Mouse (Mus musculus): ENCODE results near the gene Ypel1. TPM values are rescaled to one million over a fixed set of nuclear protein-coding genes. Genes with fewer than 3 reads are reported as not detected.

The Ypel1 gene
- polyA plus RNA-seq, 1 experiment from 2014 or later: 150 TPM

- H3K36me3 ChIP-seq (ENCODE audit: control insufficient read depth, insufficient read depth, low read length): peaks cover 10% of the 10 kb centered on the region; the same call in 1 of the 2 replicates
- H3K4me3 ChIP-seq (ENCODE audit: low read depth, low read length): no peak overlapping the region
- H3K27ac ChIP-seq (ENCODE audit: low read length): no peak overlapping the region
- 100% methylated on average over 1 of the region's 1 CpGs for WGBS
- no peak overlapping the region for H3K4me2 ChIP-seq (ENCODE audit: low read length)
- H3K4me1 ChIP-seq (ENCODE audit: control insufficient read depth, insufficient read depth, low read length): no peaks in the 10 kb centered on the region
- no peak overlapping the region for H3K9ac ChIP-seq (ENCODE audit: low read depth, low read length)
- ATAC-seq: no peak
- H3K27me3 ChIP-seq (ENCODE audit: control insufficient read depth, insufficient read depth, low read depth, low read length): no peaks in the 10 kb centered on the region
- no peaks in the 10 kb centered on the region for H3K9me3 ChIP-seq (replicated peaks; ENCODE audit: control insufficient read depth, low read length, poor library complexity, severe bottlenecking)
Observed at GRCm38 (mm10) chr16:17049886-17050285, 19.6 kb upstream of the Ypel1 start.

DNA sequence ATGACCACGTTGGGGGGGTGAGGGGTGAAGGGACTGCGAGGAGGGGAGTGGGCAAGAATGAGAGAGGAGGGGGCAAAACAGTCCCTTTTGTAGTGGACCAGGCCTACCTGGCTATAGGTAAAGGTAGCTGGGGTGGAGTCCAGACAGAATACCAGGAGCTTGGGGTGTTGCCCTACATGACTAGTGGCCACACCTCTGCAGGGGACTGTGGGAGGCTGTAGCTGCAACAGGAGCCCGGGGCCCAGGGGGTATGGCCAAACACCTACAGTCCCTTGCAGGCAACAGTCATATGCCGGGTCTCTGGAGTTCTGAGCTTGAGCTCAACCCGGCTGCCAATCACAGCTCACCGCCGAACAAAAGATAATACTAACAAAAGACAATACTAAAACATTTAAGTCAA lies 17.4 kb upstream of the Ypel1 start:
- H3K27me3 ChIP-seq (ENCODE audit: control insufficient read depth, insufficient read depth, low read depth, low read length): no peaks in the 10 kb centered on the region
- no peak overlapping the region for H3K27ac ChIP-seq (ENCODE audit: low read length)
- no peaks in the 10 kb centered on the region for H3K9me3 ChIP-seq (replicated peaks; ENCODE audit: control insufficient read depth, low read length, poor library complexity, severe bottlenecking)
- no peak for ATAC-seq
- H3K4me2 ChIP-seq (ENCODE audit: low read length): no peak overlapping the region
- H3K9ac ChIP-seq (ENCODE audit: low read depth, low read length): no peak overlapping the region
- H3K4me1 ChIP-seq (ENCODE audit: control insufficient read depth, insufficient read depth, low read length): peaks cover 7% of the 10 kb centered on the region
- no peak overlapping the region for H3K4me3 ChIP-seq (ENCODE audit: low read depth, low read length)
- WGBS: 84% methylated on average over 7 of the region's 7 CpGs
- H3K36me3 ChIP-seq (ENCODE audit: control insufficient read depth, insufficient read depth, low read length): peaks cover 10% of the 10 kb centered on the region; the same call in 1 of the 2 replicates

GRCm38 (mm10) chr16:17053903-17054302 lies 15.6 kb upstream of the Ypel1 start:
- H3K27me3 ChIP-seq (ENCODE audit: control insufficient read depth, insufficient read depth, low read depth, low read length): no peaks in the 10 kb centered on the region
- ATAC-seq: no peak
- 0 out of 2 replicates have a peak, but pooled peaks cover 2% of the 10 kb centered on the region for H3K36me3 ChIP-seq (ENCODE audit: control insufficient read depth, insufficient read depth, low read length)
- H3K4me3 ChIP-seq (ENCODE audit: low read depth, low read length): no peak overlapping the region
- no peak overlapping the region for H3K9ac ChIP-seq (ENCODE audit: low read depth, low read length)
- no peaks in the 10 kb centered on the region for H3K9me3 ChIP-seq (replicated peaks; ENCODE audit: control insufficient read depth, low read length, poor library complexity, severe bottlenecking)
- H3K27ac ChIP-seq (ENCODE audit: low read length): no peak overlapping the region
- peaks cover 7% of the 10 kb centered on the region for H3K4me1 ChIP-seq (ENCODE audit: control insufficient read depth, insufficient read depth, low read length)
- no peak overlapping the region for H3K4me2 ChIP-seq (ENCODE audit: low read length)
- 78% methylated on average over 3 of the region's 3 CpGs for WGBS

GRCm38 (mm10) chr16:17055584-17055983 lies 13.9 kb upstream of the Ypel1 start:
- peak overlapping the region; percentile 60 for H3K27ac ChIP-seq (ENCODE audit: low read length)

DNA sequence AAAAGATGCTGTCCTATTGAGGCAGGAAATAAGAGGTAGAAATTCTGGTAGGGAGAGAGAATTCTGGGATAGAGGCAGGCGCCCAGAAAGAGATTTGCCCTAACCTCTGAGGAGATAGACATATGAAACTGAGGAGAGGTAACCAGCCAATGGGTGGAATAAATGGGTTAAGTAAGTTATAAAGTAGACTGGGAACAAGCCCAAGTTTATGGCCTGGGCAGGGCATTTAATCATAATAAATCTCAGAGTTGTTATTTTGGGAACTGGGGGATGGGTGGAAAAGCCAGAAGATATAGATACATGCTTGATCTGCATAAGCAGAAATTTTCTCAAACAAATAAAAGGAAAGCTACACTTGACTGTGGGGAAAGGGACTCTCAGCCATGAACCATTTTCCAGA lies 7.2 kb upstream of the Ypel1 start:
- Histone ChIP-seq H3K27me3 (ENCODE audit: control insufficient read depth, insufficient read depth, low read depth, low read length) (no peaks in the 10 kb centered on the region), H3K4me2 (ENCODE audit: low read length) (no peak overlapping the region), H3K36me3 (ENCODE audit: control insufficient read depth, insufficient read depth, low read length) (no peaks in the 10 kb centered on the region), H3K27ac (ENCODE audit: low read length) (no peak overlapping the region), H3K4me3 (ENCODE audit: low read depth, low read length) (no peak overlapping the region), H3K9ac (ENCODE audit: low read depth, low read length) (no peak overlapping the region), H3K4me1 (ENCODE audit: control insufficient read depth, insufficient read depth, low read length) (no peaks in the 10 kb centered on the region), H3K9me3 (replicated peaks; ENCODE audit: control insufficient read depth, low read length, poor library complexity, severe bottlenecking) (no peaks in the 10 kb centered on the region)
- ATAC-seq: no peak
- WGBS: 65% methylated on average over 1 of the region's 1 CpGs

More at GRCm38 (mm10) chr16:17055584-17055983, 13.9 kb upstream of the Ypel1 start:
- WGBS: 20% methylated on average over 3 of the region's 3 CpGs
- Histone ChIP-seq H3K27me3 (ENCODE audit: control insufficient read depth, insufficient read depth, low read depth, low read length) (no peaks in the 10 kb centered on the region), H3K4me2 (ENCODE audit: low read length) (no peak overlapping the region), H3K9me3 (replicated peaks; ENCODE audit: control insufficient read depth, low read length, poor library complexity, severe bottlenecking) (no peaks in the 10 kb centered on the region), H3K9ac (ENCODE audit: low read depth, low read length) (no peak overlapping the region), H3K4me3 (ENCODE audit: low read depth, low read length) (no peak overlapping the region), H3K36me3 (ENCODE audit: control insufficient read depth, insufficient read depth, low read length) (no peaks in the 10 kb centered on the region), H3K4me1 (ENCODE audit: control insufficient read depth, insufficient read depth, low read length) (peaks cover 7% of the 10 kb centered on the region)
- peak; percentile 70 for ATAC-seq

GRCm38 (mm10) chr16:17067552-17067951 lies 1.9 kb upstream of the Ypel1 start:
- Histone ChIP-seq H3K27me3 (ENCODE audit: control insufficient read depth, insufficient read depth, low read depth, low read length) (no peaks in the 10 kb centered on the region), H3K27ac (ENCODE audit: low read length) (no peak overlapping the region), H3K4me2 (ENCODE audit: low read length) (no peak overlapping the region), H3K4me1 (ENCODE audit: control insufficient read depth, insufficient read depth, low read length) (peaks cover 14% of the 10 kb centered on the region), H3K9ac (ENCODE audit: low read depth, low read length) (no peak overlapping the region), H3K9me3 (replicated peaks; ENCODE audit: control insufficient read depth, low read length, poor library complexity, severe bottlenecking) (no peaks in the 10 kb centered on the region), H3K4me3 (ENCODE audit: low read depth, low read length) (no peak overlapping the region), H3K36me3 (ENCODE audit: control insufficient read depth, insufficient read depth, low read length) (no peaks in the 10 kb centered on the region)
- ATAC-seq: no peak
- WGBS: 97% methylated on average over 2 of the region's 2 CpGs

DNA sequence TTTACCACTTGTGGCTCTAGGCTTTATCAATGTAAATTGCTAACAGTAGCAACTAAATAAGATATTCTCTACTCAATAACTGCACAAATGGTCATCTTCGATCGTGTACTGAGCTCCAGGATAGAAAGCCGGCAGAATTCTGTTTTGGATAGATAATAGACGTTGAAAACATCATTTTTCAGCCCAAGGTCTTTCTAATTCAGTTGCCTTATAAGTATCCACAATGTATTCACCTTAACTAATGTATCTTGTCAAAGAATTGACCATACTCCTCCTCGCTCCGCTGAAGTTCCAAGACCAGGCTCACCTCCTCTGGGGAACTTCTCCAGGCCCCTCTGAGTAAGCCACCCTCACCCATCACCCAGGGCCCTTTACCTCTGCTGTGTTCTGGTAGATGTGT lies 1.2 kb downstream of the Ypel1 start:
- Histone ChIP-seq H3K9me3 (replicated peaks; ENCODE audit: control insufficient read depth, low read length, poor library complexity, severe bottlenecking) (no peaks in the 10 kb centered on the region), H3K9ac (ENCODE audit: low read depth, low read length) (peak overlapping the region; percentile 94), H3K27ac (ENCODE audit: low read length) (no peak overlapping the region), H3K27me3 (ENCODE audit: control insufficient read depth, insufficient read depth, low read depth, low read length) (no peaks in the 10 kb centered on the region), H3K4me2 (ENCODE audit: low read length) (peak overlapping the region; percentile 61), H3K4me3 (ENCODE audit: low read depth, low read length) (peak overlapping the region; percentile 91), H3K4me1 (ENCODE audit: control insufficient read depth, insufficient read depth, low read length) (peaks cover 27% of the 10 kb centered on the region), H3K36me3 (ENCODE audit: control insufficient read depth, insufficient read depth, low read length) (peaks cover 10% of the 10 kb centered on the region)
- ATAC-seq: no peak
- 36% methylated on average over 6 of the region's 6 CpGs for WGBS

- Histone ChIP-seq H3K9ac (ENCODE audit: low read depth, low read length) (no peak overlapping the region), H3K27me3 (ENCODE audit: control insufficient read depth, insufficient read depth, low read depth, low read length) (no peaks in the 10 kb centered on the region), H3K4me1 (ENCODE audit: control insufficient read depth, insufficient read depth, low read length) (peaks cover 27% of the 10 kb centered on the region), H3K9me3 (replicated peaks; ENCODE audit: control insufficient read depth, low read length, poor library complexity, severe bottlenecking) (no peaks in the 10 kb centered on the region), H3K27ac (ENCODE audit: low read length) (no peak overlapping the region), H3K4me3 (ENCODE audit: low read depth, low read length) (no peak overlapping the region), H3K36me3 (ENCODE audit: control insufficient read depth, insufficient read depth, low read length) (peaks cover 21% of the 10 kb centered on the region), H3K4me2 (ENCODE audit: low read length) (no peak overlapping the region)
- WGBS: 95% methylated on average over 7 of the region's 7 CpGs
- no peak for ATAC-seq
Observed at GRCm38 (mm10) chr16:17073000-17073399, 3.5 kb downstream of the Ypel1 start.

- Histone ChIP-seq H3K4me1 (ENCODE audit: control insufficient read depth, insufficient read depth, low read length) (peaks cover 19% of the 10 kb centered on the region), H3K36me3 (ENCODE audit: control insufficient read depth, insufficient read depth, low read length) (peaks cover 23% of the 10 kb centered on the region), H3K27ac (ENCODE audit: low read length) (no peak overlapping the region), H3K4me2 (ENCODE audit: low read length) (no peak overlapping the region), H3K9me3 (replicated peaks; ENCODE audit: control insufficient read depth, low read length, poor library complexity, severe bottlenecking) (no peaks in the 10 kb centered on the region), H3K9ac (ENCODE audit: low read depth, low read length) (no peak overlapping the region), H3K4me3 (ENCODE audit: low read depth, low read length) (no peak overlapping the region), H3K27me3 (ENCODE audit: control insufficient read depth, insufficient read depth, low read depth, low read length) (no peaks in the 10 kb centered on the region)
- 95% methylated on average over 2 of the region's 2 CpGs for WGBS
- ATAC-seq: no peak
Observed at GRCm38 (mm10) chr16:17076301-17076700, 6.8 kb downstream of the Ypel1 start.

Data from midbrain, embryonic 16.5 days (tissue).